Mouse (Mus musculus) cerebellum, adult 2 months (tissue): ENCODE measurements around the gene H2al1i.
"Not testable (repeated sequence)": the region's sequence is repeated elsewhere in the genome, so short reads cannot be mapped to it uniquely, and the experiment has no call there.

ENCODE experiments used
- CTCF ChIP-seq: fragments of 200-500 bp; IDR thresholded peaks from 2 replicates; pipeline ENCODE4 v1.5.1; 2011; ENCODE audit warnings: low read depth, mild to moderate bottlenecking, control low read depth, low read length, moderate library complexity, borderline replicate concordance; ENCODE audit not compliant: insufficient read depth
- POLR2A ChIP-seq: fragments of 200-500 bp; IDR thresholded peaks from 2 replicates; pipeline ENCODE4 v1.6.1; 2011; ENCODE audit warnings: low read length, control low read depth, borderline replicate concordance; ENCODE audit not compliant: insufficient read depth

GRCm38 (mm10) chrX:11298957-11299356 is 25.5 kb upstream of the H2al1i start, which contains the start of gene H2al1a:
- TF ChIP-seq CTCF, POLR2A: not testable (repeated sequence)
